Mouse (Mus musculus) lung, postnatal 0 days (tissue): ENCODE results near the gene Ghrh. TPM values are rescaled to one million over a fixed set of nuclear protein-coding genes. Genes with fewer than 3 reads are reported as not detected.

ENCODE experiments used
- ATAC-seq: fragments of 200-750 bp; cut with Nextera tagmentation; 2 replicates; pipeline ENCODE4 v1.8.0; 2017; ENCODE audit warnings: moderate library complexity
- DNase-seq: peaks from one replicate; pipeline ENCODE4 v3.0.0-alpha.2; 2016; ENCODE audit warnings: low spot score
- H3K27ac ChIP-seq: fragments of 300-500 bp; sonication (generic); 2 replicates; pipeline ENCODE4 v1.5.1; 2014; ENCODE audit warnings: antibody characterized with exemption, mild to moderate bottlenecking, low read length, mixed read lengths
- H3K27me3 ChIP-seq: fragments of 300-500 bp; sonication (generic); replicated peaks from 2 replicates; pipeline ENCODE4 v1.6.1; 2014; ENCODE audit warnings: low read length, mixed read lengths; ENCODE audit not compliant: insufficient read depth
- H3K36me3 ChIP-seq: fragments of 300-500 bp; sonication (generic); 2 replicates; pipeline ENCODE4 v1.6.1; 2014; ENCODE audit warnings: low read length, mixed read lengths; ENCODE audit not compliant: insufficient read depth
- H3K4me1 ChIP-seq: fragments of 300-500 bp; sonication (generic); 2 replicates; pipeline ENCODE4 v1.6.1; 2014; ENCODE audit warnings: antibody characterized with exemption, low read depth, low read length, mixed read lengths; ENCODE audit not compliant: insufficient read depth
- H3K4me2 ChIP-seq: fragments of 300-500 bp; sonication (generic); replicated peaks from 2 replicates; pipeline ENCODE4 v1.6.1; 2014; ENCODE audit warnings: low read depth, mild to moderate bottlenecking, low read length, moderate library complexity, mixed read lengths
- H3K4me3 ChIP-seq: fragments of 300-500 bp; sonication (generic); 2 replicates; pipeline ENCODE4 v1.5.1; 2014; ENCODE audit warnings: low read depth, low read length
- H3K9ac ChIP-seq: fragments of 300-500 bp; sonication (generic); replicated peaks from 2 replicates; pipeline ENCODE4 v1.6.1; 2014; ENCODE audit warnings: low read depth, mild to moderate bottlenecking
- H3K9me3 ChIP-seq: fragments of 300-500 bp; sonication (generic); 2 replicates; pipeline ENCODE4 v1.6.1; 2016; ENCODE audit warnings: low read length, mixed read lengths
- CTCF ChIP-seq: IDR thresholded peaks from 2 replicates; pipeline ENCODE4 v1.5.1; 2016; ENCODE audit warnings: antibody characterized with exemption, mild to moderate bottlenecking
- EP300 ChIP-seq: IDR thresholded peaks from 2 replicates; pipeline ENCODE4 v1.6.1; 2016; ENCODE audit warnings: antibody characterized with exemption, mild to moderate bottlenecking, control low read depth
- WGBS: fragments of 180-500 bp; shearing (Covaris S2); extraction: QIAGEN DNeasy Blood & Tissue Kit; methylation state at CpG from one replicate; pipeline ENCODE4 v1.1.7; 2014; 5-methylcytosine and 5-hydroxymethylcytosine counted together
- polyA plus RNA-seq: library from polyadenylated mRNA; unstranded; fragments of >200 nt; fragmentation: Nextera tagmentation; extraction: Ambion mirVana; gene quantifications from 2 replicates; pipeline ENCODE4 v1.2.1, GENCODE M21; 2015

Ghrh gene
- 0.70 and 0.79 TPM in 2 replicates for polyA plus RNA-seq

DNA sequence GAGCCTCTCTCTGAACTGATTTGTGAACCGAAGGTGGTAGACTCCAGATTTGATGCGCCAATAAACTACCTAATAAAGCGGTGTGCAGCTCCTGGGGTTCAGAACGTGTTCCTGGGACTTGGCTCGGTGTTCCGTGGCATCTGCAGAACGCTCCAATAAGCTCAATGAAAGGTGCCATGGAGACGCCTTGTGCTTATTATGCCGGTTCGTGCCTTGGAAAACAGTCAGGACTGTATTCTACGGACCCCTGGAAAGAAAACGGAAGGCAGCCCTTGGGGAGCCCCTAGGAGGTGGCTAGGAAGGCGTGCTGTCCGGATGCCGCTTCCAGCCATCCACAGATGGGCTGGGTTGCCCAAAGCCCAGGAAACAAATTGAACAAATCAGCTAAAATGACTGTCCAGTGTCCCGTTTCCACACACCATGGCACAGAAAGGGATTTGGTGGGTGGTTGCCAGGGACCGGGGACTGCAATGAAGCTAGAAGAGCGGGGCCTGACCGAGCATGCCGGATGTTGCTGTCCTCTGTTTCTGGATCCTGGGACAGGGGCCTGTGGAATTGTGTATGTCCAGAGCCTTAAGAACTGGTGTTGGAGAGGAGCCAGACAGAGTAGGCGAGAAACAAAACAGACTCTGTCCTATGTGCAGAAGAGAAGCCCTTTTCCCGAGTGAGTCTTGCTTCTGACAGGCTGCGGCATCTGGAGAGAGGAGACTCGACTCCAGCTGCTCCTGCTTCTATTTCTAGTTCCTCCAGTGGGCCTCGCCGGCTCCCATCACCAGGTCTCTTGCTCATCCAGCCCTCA lies at the start of gene Ghrh:
Ghrh (minus strand) TSS at position 146 of the 799 bp plus-strand sequence.
- TF ChIP-seq CTCF (no peak), EP300 (no peak)
- H3K27me3 ChIP-seq: no peaks in the 10 kb centered on the region
- WGBS: 62% methylated on average over 26 of the region's 26 CpGs
- no peaks in the 10 kb centered on the region for H3K9me3 ChIP-seq
- peak within 1 kb of the TSS; percentile 39 for H3K27ac ChIP-seq
- H3K36me3 ChIP-seq: no peaks in the 10 kb centered on the region
- H3K4me2 ChIP-seq: no peak within 1 kb of the TSS; the same call in 1 of the 2 replicates
- H3K4me3 ChIP-seq: no peak within 1 kb of the TSS
- DNase-seq (peak; percentile 68), ATAC-seq (peak; percentile 75)
- no peaks in the 10 kb centered on the region for H3K4me1 ChIP-seq
- H3K9ac ChIP-seq: no peak within 1 kb of the TSS

DNA sequence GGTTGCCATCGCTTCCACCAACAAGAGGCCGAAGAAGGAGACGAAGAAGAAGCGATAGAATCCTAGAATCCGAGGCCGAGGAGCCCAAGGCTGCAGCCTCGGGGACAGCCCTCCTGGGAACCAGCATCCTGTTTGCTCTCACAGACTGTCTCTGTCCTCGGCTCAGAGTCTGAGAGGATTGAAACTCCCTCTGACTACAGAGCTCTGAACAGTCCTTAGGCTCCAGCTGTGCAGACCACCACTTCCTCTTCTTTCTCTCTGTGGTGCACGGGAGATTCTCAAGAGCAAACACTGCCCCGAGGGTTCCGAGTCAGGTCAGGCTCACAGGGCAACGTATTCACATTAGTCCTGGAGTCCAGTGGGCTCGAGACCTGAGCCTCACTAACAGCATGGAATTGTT lies 48.7 kb upstream of the Ghrh start:
- ATAC-seq (no peak), DNase-seq (no peak)

DNA sequence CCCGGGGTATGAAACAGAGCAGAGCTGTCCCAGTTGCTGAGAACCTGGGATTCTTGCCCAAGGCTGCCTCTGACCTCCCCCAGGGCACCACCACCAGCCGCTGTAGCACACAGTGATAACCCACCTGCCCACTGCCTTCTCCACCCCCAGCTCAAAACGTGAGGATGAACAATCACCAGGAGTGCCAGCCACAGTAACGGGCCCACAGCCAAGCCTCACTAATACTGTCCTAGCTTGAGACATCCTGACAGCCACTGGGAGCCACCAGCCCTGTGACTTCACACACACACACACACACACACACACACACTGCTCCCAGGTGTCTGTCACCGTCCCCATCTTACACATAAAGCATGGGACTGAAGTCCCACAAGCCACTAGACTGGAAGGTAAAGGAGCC lies 48.1 kb upstream of the Ghrh start:
- DNase-seq (no peak), ATAC-seq (no peak)
- Histone ChIP-seq H3K4me3 (no peak overlapping the region), H3K36me3 (0 out of 2 replicates have a peak, but pooled peaks cover 6% of the 10 kb centered on the region), H3K4me1 (no peaks in the 10 kb centered on the region; the same call in 1 of the 2 replicates), H3K9ac (no peak overlapping the region), H3K27ac (peak overlapping the region; percentile 87), H3K27me3 (no peaks in the 10 kb centered on the region), H3K4me2 (no peak overlapping the region), H3K9me3 (no peaks in the 10 kb centered on the region)
- 39% methylated on average over 5 of the region's 5 CpGs for WGBS
- TF ChIP-seq CTCF: no peak
- no peak for TF ChIP-seq EP300

More for the DNA sequence above, 48.7 kb upstream of the Ghrh start:
- H3K4me3 ChIP-seq: no peak overlapping the region
- TF ChIP-seq CTCF (no peak), EP300 (no peak)
- no peak overlapping the region for H3K4me2 ChIP-seq
- H3K9ac ChIP-seq: no peak overlapping the region
- H3K27me3 ChIP-seq: no peaks in the 10 kb centered on the region
- H3K4me1 ChIP-seq: no peaks in the 10 kb centered on the region; the same call in 1 of the 2 replicates
- 0 out of 2 replicates have a peak, but pooled peaks cover 6% of the 10 kb centered on the region for H3K36me3 ChIP-seq
- 46% methylated on average over 13 of the region's 13 CpGs for WGBS
- H3K27ac ChIP-seq: peak overlapping the region; percentile 87
- no peaks in the 10 kb centered on the region for H3K9me3 ChIP-seq

DNA sequence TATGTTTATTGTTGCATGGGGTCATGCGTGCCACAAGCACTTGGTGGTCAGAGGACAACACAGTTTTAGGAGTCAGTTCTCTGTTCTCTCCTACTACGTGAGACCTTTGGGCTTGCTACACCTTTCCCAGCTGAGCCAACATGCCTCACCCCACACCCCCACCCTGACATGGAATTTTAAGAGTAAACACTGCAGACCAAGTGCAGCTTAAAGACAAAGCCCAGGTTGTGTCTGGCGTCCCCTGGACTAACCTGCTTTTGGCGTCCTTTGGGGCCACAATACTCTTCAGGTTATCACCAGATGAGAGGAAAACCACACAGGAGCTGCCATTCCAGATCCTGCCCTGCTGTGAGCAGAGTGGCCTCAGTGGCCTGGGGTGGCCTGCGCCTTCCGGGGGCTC lies 47.6 kb upstream of the Ghrh start:
- ATAC-seq (peak; percentile 85), DNase-seq (peak; percentile 82)
- 41% methylated on average over 6 of the region's 6 CpGs for WGBS
- Histone ChIP-seq H3K4me3 (no peak overlapping the region), H3K4me2 (no peak overlapping the region), H3K27me3 (no peaks in the 10 kb centered on the region), H3K9me3 (no peaks in the 10 kb centered on the region), H3K4me1 (no peaks in the 10 kb centered on the region; the same call in 1 of the 2 replicates), H3K9ac (no peak overlapping the region), H3K27ac (peak overlapping the region; percentile 87), H3K36me3 (0 out of 2 replicates have a peak, but pooled peaks cover 6% of the 10 kb centered on the region)
- TF ChIP-seq EP300: peak; percentile 94
- TF ChIP-seq CTCF: 0 out of 2 replicates have a peak, but pooled peaks have one; percentile 6

DNA sequence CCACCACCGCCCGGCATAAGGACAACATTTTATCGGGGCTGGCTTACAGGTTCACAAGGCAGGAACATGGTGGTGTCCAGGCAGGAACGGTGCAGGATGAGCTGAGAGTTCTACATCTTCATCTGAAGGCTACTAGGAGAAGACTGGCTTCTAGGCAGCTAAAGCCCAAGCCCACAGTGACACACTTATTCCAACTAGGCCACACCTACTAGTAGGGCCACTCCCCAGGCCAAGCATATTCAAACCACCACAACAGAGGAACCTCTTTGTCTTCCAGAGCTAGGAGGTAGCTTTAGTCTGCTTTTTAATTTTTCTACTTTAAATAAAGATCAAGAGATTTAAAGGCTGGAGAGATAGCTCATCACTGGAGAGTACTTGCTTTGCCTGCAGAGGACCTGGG lies 46.2 kb upstream of the Ghrh start:
- H3K4me3 ChIP-seq: no peak overlapping the region
- H3K9me3 ChIP-seq: no peaks in the 10 kb centered on the region
- DNase-seq (no peak), ATAC-seq (no peak)
- H3K36me3 ChIP-seq: 0 out of 2 replicates have a peak, but pooled peaks cover 6% of the 10 kb centered on the region
- H3K4me2 ChIP-seq: no peak overlapping the region
- H3K27ac ChIP-seq: peak overlapping the region; percentile 87
- 93% methylated on average over 4 of the region's 4 CpGs for WGBS
- H3K4me1 ChIP-seq: no peaks in the 10 kb centered on the region; the same call in 1 of the 2 replicates
- H3K27me3 ChIP-seq: no peaks in the 10 kb centered on the region
- no peak overlapping the region for H3K9ac ChIP-seq
- TF ChIP-seq EP300: no peak
- no peak for TF ChIP-seq CTCF

DNA sequence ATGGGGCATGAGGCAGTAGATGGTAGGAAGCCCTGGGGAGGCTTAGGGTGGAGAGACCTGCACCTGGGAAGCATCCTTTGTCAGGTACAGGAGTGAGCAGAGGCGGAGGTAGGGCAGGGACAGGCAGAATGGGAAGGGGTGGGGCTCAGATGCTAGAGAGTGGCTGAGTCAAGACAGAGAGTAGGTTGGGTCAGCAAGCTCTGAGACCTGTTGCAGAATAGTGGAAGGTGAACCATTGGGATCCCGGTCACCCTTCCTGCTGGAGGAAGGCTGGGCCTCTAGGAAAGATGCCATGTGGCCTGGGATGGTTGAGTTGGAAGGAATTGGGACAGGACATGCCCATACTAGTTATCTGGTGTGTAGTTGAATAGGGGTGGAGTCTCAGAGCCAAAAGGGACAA lies 45.0 kb upstream of the Ghrh start:
- Histone ChIP-seq H3K4me2 (no peak overlapping the region), H3K27me3 (no peaks in the 10 kb centered on the region), H3K9me3 (no peaks in the 10 kb centered on the region), H3K4me3 (no peak overlapping the region), H3K4me1 (no peaks in the 10 kb centered on the region; the same call in 1 of the 2 replicates), H3K9ac (no peak overlapping the region), H3K27ac (no peak overlapping the region), H3K36me3 (0 out of 2 replicates have a peak, but pooled peaks cover 6% of the 10 kb centered on the region)
- no peak for ATAC-seq
- TF ChIP-seq EP300: no peak
- TF ChIP-seq CTCF: no peak
- WGBS: 95% methylated on average over 2 of the region's 2 CpGs
- no peak for DNase-seq
